Mouse (Mus musculus): ENCODE measurements around the gene Gm14391.
"Not testable (repeated sequence)": the region's sequence is repeated elsewhere in the genome, so short reads cannot be mapped to it uniquely, and the experiment has no call there.

Gm14391 gene

GRCm38 (mm10) chr2:175206732-175207131, at the start of gene Gm14391:
Gene Gm14391 (minus strand): TSS chr2:175206917.
- not testable (repeated sequence) for DNase-seq (ENCODE audit: low spot score)

GRCm38 (mm10) chr2:175179008-175179407, 27.7 kb downstream of the Gm14391 start:
- not testable (repeated sequence) for DNase-seq (ENCODE audit: low spot score)

DNA sequence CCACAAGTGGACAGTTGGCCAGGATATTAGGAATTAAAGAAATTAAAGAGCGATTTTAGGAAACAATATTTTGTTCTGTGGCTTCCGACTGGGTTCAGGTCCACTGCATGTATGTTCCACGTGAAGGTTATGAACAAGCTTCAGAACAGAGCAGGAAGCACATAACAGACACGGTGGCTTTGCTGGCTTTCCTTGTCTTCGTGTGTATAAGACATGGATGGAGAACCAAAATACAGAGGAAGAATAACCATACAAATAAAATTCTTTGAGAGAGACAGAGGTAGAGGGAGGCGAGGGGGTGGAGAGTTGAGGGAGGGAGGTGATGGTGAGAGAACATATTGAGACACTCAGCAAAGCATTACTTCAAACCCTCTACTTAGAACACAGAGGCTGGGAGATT, 30.4 kb downstream of the Gm14391 start:
- no peak for DNase-seq (ENCODE audit: low spot score)

DNA sequence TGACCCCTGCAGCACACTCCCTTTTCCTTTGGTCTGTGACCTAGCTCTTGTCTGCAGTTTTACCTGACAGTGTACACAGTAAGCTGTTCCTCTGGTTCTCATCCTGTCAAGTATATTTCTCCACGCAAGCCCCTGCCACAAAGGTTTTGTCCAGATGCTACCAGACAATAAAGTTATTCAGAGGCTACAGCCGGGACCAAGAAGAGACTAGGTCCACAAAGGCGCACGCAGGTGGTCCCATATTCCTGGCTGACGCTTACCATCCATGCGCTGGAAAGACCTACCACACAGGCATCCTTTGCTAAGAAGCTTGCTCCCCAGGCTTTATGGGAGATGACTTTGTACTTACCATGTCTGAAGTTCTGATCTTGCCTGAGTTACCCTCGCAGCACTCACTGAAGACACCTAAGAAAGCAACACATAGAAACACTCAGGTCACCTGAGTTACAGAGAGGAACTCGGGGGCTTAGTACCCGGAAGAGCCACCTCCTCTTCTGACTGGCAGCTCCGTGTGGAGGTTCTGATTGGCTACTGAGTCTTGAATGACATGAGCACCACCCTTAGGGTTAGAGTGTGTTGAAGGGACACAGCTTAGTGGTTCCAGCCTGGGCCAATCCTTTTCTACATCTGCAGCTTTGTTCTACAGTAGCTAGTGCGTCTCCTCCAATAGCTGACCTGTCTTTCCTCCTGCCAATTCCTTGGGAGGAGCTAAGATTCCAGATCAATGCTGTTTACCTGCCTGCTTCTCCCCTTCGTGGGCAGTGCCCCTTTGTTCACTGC, 31.1 kb downstream of the Gm14391 start, which contains the start of gene Gm14443:
Gene Gm14443, minus strand, starts transcription at position 471 of the 780 bp plus-strand sequence.
- DNase-seq (ENCODE audit: low spot score): not testable (repeated sequence)

- DNase-seq (ENCODE audit: low spot score): not testable (repeated sequence)
These were observed 32.7 kb downstream of the Gm14391 start for GRCm38 (mm10) chr2:175174058-175174457.

DNA sequence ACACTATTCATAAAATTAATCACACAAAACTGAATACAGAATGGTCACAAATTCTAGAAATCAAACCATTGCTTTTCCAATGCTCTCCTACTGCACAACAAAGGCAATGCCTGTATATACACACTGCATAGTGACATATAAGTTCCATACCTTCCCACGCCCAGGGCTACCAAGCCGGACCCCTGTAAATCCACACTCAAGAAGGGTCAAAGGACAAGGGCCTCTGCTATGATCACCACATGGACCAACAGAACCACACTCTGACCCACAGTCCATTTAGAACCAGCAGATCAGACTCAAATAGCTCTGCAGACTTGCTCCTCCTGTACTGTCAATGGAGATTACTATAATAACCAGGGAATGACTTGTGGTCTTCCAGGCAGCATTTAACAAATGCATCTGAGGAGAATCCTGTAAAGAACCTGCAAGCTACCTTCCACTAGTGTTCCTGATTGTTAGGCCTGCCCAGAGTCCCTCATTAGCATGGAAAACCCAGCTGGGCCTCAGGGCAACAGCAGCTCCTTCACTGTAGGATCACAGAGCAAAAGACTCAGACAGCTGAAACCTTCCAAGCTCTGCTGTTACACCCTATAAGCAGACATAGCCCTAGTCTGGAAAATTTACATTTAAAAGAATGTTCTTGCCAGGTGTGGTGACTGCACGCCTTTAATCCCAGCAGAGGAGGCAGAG, 33.7 kb downstream of the Gm14391 start:
- DNase-seq (ENCODE audit: low spot score): not testable (repeated sequence)

DNA sequence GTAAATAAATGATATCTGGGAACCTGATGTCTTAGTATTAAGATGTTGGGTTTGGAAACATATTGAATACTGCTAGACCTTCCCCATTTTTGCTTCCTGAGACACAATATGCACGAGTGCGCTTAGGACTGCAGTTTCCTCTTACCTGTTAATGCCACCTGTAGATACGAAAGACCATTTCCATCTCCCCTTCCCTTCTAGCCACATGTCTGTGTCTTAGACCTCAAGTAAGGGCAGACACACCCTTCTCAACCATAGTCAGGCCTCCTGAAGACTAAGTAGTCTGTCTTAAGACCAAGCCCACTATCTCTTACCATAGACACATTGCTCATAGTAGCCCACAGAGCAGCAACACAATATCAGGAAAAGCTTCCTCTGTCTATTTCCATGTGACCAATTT, 34.6 kb downstream of the Gm14391 start:
- DNase-seq (ENCODE audit: low spot score): no peak

GRCm38 (mm10) chr2:175166870-175167269, 39.8 kb downstream of the Gm14391 start:
- not testable (repeated sequence) for DNase-seq (ENCODE audit: low spot score)

DNA sequence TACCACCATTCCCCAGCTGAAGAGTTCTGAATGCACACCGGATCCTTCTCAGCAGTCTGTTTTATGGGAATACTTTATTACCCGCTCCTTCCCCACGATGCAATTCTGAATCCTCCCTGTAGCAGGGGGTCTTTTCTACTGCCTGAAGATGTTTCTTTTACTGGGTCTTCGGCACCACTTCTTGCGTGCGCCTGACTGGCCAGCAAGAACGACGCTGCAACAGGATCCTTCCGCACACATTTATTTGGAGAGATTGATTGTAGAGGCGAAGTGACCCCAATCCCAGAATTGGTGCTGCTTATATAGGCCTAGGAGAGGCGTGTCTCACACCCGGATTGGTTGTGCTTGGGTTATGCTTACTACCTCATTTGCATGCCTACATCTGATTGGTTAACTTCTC, 41.6 kb downstream of the Gm14391 start:
- not testable (repeated sequence) for DNase-seq (ENCODE audit: low spot score)

- not testable (repeated sequence) for DNase-seq (ENCODE audit: low spot score)
These were observed 45.3 kb downstream of the Gm14391 start for GRCm38 (mm10) chr2:175161438-175161837.

DNA sequence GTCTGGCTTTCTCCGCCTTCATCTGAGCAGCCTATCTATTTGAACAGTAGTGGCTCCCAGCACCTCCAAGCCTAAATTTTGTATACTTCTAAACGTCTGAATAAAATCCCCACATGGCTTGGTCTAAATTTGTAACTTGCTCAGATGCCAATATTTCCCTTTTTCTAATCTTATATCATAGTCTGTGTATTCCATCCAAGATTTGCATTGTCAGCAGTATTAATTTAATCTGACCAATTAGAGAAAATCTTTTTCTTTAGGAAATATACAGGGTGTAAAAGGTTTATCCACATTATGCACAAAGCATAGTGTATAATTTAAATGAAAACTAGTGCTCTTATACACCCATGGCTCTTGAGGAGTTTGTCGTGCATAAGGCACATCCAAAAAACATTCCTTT, 48.1 kb downstream of the Gm14391 start:
- DNase-seq (ENCODE audit: low spot score): no peak

- DNase-seq (ENCODE audit: low spot score): no peak
These were observed 50.0 kb downstream of the Gm14391 start for GRCm38 (mm10) chr2:175156696-175157095.

DNA sequence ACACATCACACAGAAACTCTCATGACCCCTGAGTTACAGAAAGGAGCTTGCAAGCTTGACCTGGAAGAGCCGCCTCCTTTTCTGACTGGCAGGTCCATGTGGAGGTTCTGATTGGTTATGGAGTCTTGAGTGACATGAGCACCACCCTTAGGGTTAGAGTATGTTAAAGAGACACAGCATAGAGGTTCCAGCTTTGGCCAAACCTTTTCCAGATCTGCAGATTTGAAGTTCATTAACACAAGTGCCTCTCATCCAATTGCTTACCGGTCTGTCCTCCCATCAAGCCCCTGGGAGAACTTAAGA, 64.8 kb downstream of the Gm14391 start, which contains the start of gene Gm14399:
Gene Gm14399, minus strand, starts transcription at position 20 of the 303 bp plus-strand sequence.
- DNase-seq (ENCODE audit: low spot score): not testable (repeated sequence)

DNA sequence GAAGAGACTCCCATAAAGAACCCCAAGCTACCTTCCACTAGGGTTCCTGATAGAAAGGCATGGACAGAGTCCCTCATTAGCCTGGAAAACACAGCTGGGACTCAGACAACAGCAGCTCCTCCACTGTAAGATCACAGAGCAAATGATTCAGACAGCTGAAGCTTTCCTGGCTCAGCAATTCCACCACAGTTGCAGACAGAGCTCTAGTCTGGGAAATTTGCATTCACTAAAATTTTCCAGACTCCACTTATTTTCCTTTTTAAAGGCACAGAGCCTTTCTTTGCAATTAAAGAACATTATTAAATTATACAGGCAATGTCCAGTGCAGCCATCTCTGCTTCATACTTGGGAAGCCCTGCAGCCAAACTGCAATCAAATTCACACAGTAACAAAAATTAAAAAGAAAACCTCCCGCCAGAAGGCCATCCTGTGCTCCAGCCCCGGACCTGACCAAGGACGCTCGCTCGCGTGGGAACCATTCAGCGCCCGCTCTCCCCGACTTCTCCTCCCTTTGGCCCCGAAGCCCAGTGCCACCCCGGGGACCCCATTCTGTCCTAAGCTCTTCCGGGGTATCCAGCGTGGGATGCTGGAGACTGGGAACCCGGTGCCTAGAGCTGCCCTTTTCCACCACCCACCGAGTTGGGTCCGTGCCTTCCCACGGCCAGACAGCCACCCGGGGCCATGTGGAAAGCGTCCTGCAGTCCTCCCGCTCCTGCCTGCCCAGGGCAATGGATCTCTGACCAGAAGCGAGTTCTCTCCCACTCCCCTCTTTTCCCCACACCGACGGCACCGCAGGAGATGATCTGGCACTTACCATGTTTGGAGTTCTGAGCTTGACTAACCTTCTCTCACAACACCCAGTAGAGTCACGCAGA, 65.4 kb downstream of the Gm14391 start:
- DNase-seq (ENCODE audit: low spot score): peak; percentile 26

Data from ovary, postnatal 36 days (tissue).